11 mouse cellular contexts compared by ENCODE assay signal in genomic region chr6:61687002-61687401, GRCm38 (mm10).
DNase-seq lines count a peak whose midpoint lies in the region; ATAC-seq lines count a peak whose summit lies in the region.
"Had no signal": no experiment of that assay in that cellular context is flagged by ENCODE, and none has a peak within 500 bp of the region (broad histone marks: within the 10 kb centered on the region; RNA-seq: fewer than 3 reads in every experiment).

No protein-coding gene starts in this region.

- no peaks in the 10 kb centered on the region for H3K36me3 ChIP-seq in neural tube, embryonic 11.5 days (ENCODE audit: control insufficient read depth, insufficient read depth, low read length)
- H3K36me3 ChIP-seq: limb, embryonic 13.5 days had no signal

- H3K27me3 ChIP-seq in neural tube, embryonic 11.5 days (ENCODE audit: control insufficient read depth, insufficient read depth, low read length) = no peaks in the 10 kb centered on the region
- H3K27me3 ChIP-seq: limb, embryonic 13.5 days had no signal

- WGBS in neural tube, embryonic 11.5 days = 34% methylated on average over 2 of the region's 2 CpGs

- no peak for ATAC-seq in neural tube, embryonic 11.5 days (ENCODE audit: insufficient read depth, low FRiP score, low TSS enrichment)
- peak; percentile 72 for ATAC-seq in megakaryocyte progenitor cell, adult 5-6 weeks (replicated peaks; ENCODE audit: poor library complexity)
- ATAC-seq: activated CD4-positive, CD25-positive, alpha-beta regulatory T cell, adult 4 months had no signal

- no peaks in the 10 kb centered on the region for H3K9me3 ChIP-seq in neural tube, embryonic 11.5 days (ENCODE audit: control insufficient read depth, low read length)
- H3K9me3 ChIP-seq: limb, embryonic 13.5 days had no signal

- no peak overlapping the region for H3K27ac ChIP-seq in neural tube, embryonic 11.5 days (ENCODE audit: low read depth, low read length)
- H3K27ac ChIP-seq: limb, embryonic 13.5 days had no signal

- H3K4me2 ChIP-seq in neural tube, embryonic 11.5 days (ENCODE audit: low read depth) = no peak overlapping the region
- H3K4me2 ChIP-seq: limb, embryonic 13.5 days had no signal

- DNase-seq in gastrocnemius, postnatal 10 days = peak; percentile 9
- no peak for DNase-seq in gastrocnemius, postnatal 4 days (ENCODE audit: low spot score in 2 of 2)
- DNase-seq in neural tube, embryonic 11.5 days (ENCODE audit: low spot score) = peak; percentile 10
- no peak for DNase-seq in neural tube, embryonic 10.5 days (ENCODE audit: extremely low spot score, low spot score)
- peak; percentile 28 for DNase-seq in brain, adult 2 months (ENCODE audit: low read depth, low spot score)
- DNase-seq in yolk sac, embryonic 10.5 days (ENCODE audit: low spot score) = no peak
- no peak for DNase-seq in left cerebral cortex, postnatal 36 days (ENCODE audit: low spot score in 2 of 2)

- H3K4me1 ChIP-seq in neural tube, embryonic 11.5 days (ENCODE audit: control insufficient read depth, insufficient read depth, low read length) = no peaks in the 10 kb centered on the region
- H3K4me1 ChIP-seq: limb, embryonic 13.5 days had no signal

- H3K9ac ChIP-seq in neural tube, embryonic 11.5 days (ENCODE audit: low read length) = no peak overlapping the region
- H3K9ac ChIP-seq: limb, embryonic 13.5 days had no signal

- no peak overlapping the region for H3K4me3 ChIP-seq in neural tube, embryonic 11.5 days (ENCODE audit: low read depth, low read length)
- H3K4me3 ChIP-seq: erythroblast, embryonic 14.5 days; limb, embryonic 13.5 days had no signal

- intact Hi-C loops in left cerebral cortex, postnatal 36 days (cut with DNase I) = no loop called here

Comparison
In these comparisons a context has a peak if more than half of its experiments do, and no peak if none do; other contexts are left out.
1. DNase-seq: peak in gastrocnemius, postnatal 10 days (single experiment), neural tube, embryonic 11.5 days (single experiment) and brain, adult 2 months (single experiment); none in gastrocnemius, postnatal 4 days (0 of 2), neural tube, embryonic 10.5 days (single experiment), yolk sac, embryonic 10.5 days (single experiment) and left cerebral cortex, postnatal 36 days (0 of 2).